ENCODE assay signal across 25 mouse cellular contexts in the genomic region with DNA sequence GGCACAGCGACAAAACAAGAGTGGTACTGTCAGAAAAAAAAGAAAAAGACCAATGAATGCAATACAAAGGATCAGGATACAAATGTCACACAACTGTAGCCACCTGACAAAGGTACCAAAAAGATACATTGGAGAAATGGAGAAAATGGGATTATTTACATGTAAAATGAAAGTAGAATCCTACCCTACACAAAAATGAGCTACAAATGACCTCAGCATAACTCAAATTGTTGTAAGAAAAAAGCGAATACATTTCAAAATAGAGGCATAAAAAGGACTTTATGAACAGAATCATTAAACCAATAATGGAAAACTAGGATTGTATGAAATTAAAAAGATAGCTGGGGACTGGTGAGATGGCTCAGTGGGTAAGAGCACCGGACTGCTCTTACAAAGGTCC. TPM values are rescaled to one million over a fixed set of nuclear protein-coding genes. Genes with fewer than 3 reads are reported as not detected.
DNase-seq lines count a peak whose midpoint lies in the region; ATAC-seq and TF ChIP-seq lines count a peak whose summit lies in the region.
"Had no signal": no experiment of that assay in that cellular context is flagged by ENCODE, and none has a peak within 500 bp of the region (broad histone marks: within the 10 kb centered on the region; RNA-seq: fewer than 3 reads in every experiment).

No protein-coding gene starts in this region.

- WGBS in heart, embryonic 13.5 days, result 56% methylated on average over 3 of the region's 3 CpGs
- 47% methylated on average over 3 of the region's 3 CpGs for WGBS in liver, embryonic 13.5 days (ENCODE audit: insufficient replicate concordance)
- WGBS in liver, postnatal 0 days (ENCODE audit: insufficient replicate concordance), result 56% methylated on average over 3 of the region's 3 CpGs
- whole genome bisulfite sequencing in intestine, postnatal 0 days, result 57% methylated on average over 3 of the region's 3 CpGs

- no peaks in the 10 kb centered on the region for H3K9me3 ChIP-seq in heart, embryonic 13.5 days
- H3K9me3 ChIP-seq in liver, embryonic 13.5 days (replicated peaks), result no peaks in the 10 kb centered on the region
- H3K9me3 ChIP-seq in liver, postnatal 0 days (ENCODE audit: low read length), result no peaks in the 10 kb centered on the region
- no peaks in the 10 kb centered on the region for H3K9me3 ChIP-seq in intestine, postnatal 0 days (ENCODE audit: control insufficient read depth)
- H3K9me3 ChIP-seq: embryonic facial prominence, embryonic 15.5 days; heart, embryonic 12.5 days; lung, embryonic 15.5 days; midbrain, embryonic 10.5 days had no signal

- no peaks in the 10 kb centered on the region for H3K36me3 ChIP-seq in heart, embryonic 13.5 days
- no peaks in the 10 kb centered on the region for H3K36me3 ChIP-seq in liver, embryonic 13.5 days
- no peaks in the 10 kb centered on the region for H3K36me3 ChIP-seq in liver, postnatal 0 days (replicated peaks; ENCODE audit: insufficient read depth, low read length)
- no peaks in the 10 kb centered on the region for H3K36me3 ChIP-seq in intestine, postnatal 0 days (ENCODE audit: control insufficient read depth, insufficient read depth)
- H3K36me3 ChIP-seq: embryonic facial prominence, embryonic 15.5 days; heart, embryonic 12.5 days; lung, embryonic 15.5 days; midbrain, embryonic 10.5 days had no signal

- H3K4me2 ChIP-seq in heart, embryonic 13.5 days, result peak overlapping the region; percentile 25; the same call in 1 of the 2 replicates
- no peak overlapping the region for H3K4me2 ChIP-seq in liver, embryonic 13.5 days
- H3K4me2 ChIP-seq in liver, postnatal 0 days (ENCODE audit: low read depth, low read length), result no peak overlapping the region
- H3K4me2 ChIP-seq in intestine, postnatal 0 days (replicated peaks; ENCODE audit: low read depth), result no peak overlapping the region
- H3K4me2 ChIP-seq: embryonic facial prominence, embryonic 15.5 days; heart, embryonic 12.5 days; lung, embryonic 15.5 days had no signal

- no peak for ATAC-seq in heart, embryonic 13.5 days (ENCODE audit: extremely low read depth, insufficient number of reproducible peaks, low FRiP score, low TSS enrichment)
- ATAC-seq in liver, embryonic 13.5 days (ENCODE audit: low read depth), result no peak
- no peak for ATAC-seq in liver, postnatal 0 days
- ATAC-seq in intestine, postnatal 0 days, result no peak

- DNase-seq in heart, adult 18-20 months, result no peak
- no peak for DNase-seq in liver, embryonic 13.5 days
- no peak for DNase-seq in liver, postnatal 0 days
- DNase-seq in 3134 (ENCODE audit: extremely low read depth, insufficient read length, low spot score) (peak; percentile 57), MN1 (ENCODE audit: low spot score) (peak; percentile 53)
- no peak for DNase-seq in lung, postnatal 10 days
- DNase-seq: cerebellum, adult 11-12 months; kidney, adult 8-10 months; kidney, postnatal 25 days had no signal

- 0 out of 2 replicates have a peak overlapping the region, but pooled peaks have one; percentile 53 for H3K27ac ChIP-seq in heart, embryonic 13.5 days (replicated peaks)
- H3K27ac ChIP-seq in liver, embryonic 13.5 days, result peak overlapping the region; percentile 75; the same call in 1 of the 2 replicates
- H3K27ac ChIP-seq in liver, postnatal 0 days (ENCODE audit: low read depth), result no peak overlapping the region
- no peak overlapping the region for H3K27ac ChIP-seq in intestine, postnatal 0 days (ENCODE audit: low read depth, low read length)
- H3K27ac ChIP-seq: left cerebral cortex, adult 2 months; macrophage; midbrain, embryonic 10.5 days had no signal

- TF ChIP-seq EP300 in liver, postnatal 0 days (IDR thresholded peaks at IDR 0.05; ENCODE audit: low read depth), result no peak

- H3K27me3 ChIP-seq in heart, embryonic 13.5 days (replicated peaks), result no peaks in the 10 kb centered on the region
- H3K27me3 ChIP-seq in liver, embryonic 13.5 days, result no peaks in the 10 kb centered on the region
- no peaks in the 10 kb centered on the region for H3K27me3 ChIP-seq in liver, postnatal 0 days (ENCODE audit: insufficient read depth, low read length)
- H3K27me3 ChIP-seq in intestine, postnatal 0 days (replicated peaks; ENCODE audit: control insufficient read depth, insufficient read depth, low read length), result no peaks in the 10 kb centered on the region
- H3K27me3 ChIP-seq: embryonic facial prominence, embryonic 15.5 days; heart, embryonic 12.5 days; lung, embryonic 15.5 days had no signal

- no peak overlapping the region for H3K9ac ChIP-seq in heart, embryonic 13.5 days
- H3K9ac ChIP-seq in liver, embryonic 13.5 days, result no peak overlapping the region
- H3K9ac ChIP-seq in liver, postnatal 0 days (replicated peaks), result no peak overlapping the region
- H3K9ac ChIP-seq in intestine, postnatal 0 days (ENCODE audit: low read depth, low read length), result no peak overlapping the region
- H3K9ac ChIP-seq: embryonic facial prominence, embryonic 15.5 days; heart, embryonic 12.5 days; lung, embryonic 15.5 days had no signal

- TF ChIP-seq CTCF in liver, postnatal 0 days (IDR thresholded peaks at IDR 0.05; ENCODE audit: low read depth), result no peak
- TF ChIP-seq CTCF in intestine, postnatal 0 days (IDR thresholded peaks at IDR 0.05; ENCODE audit: low read depth), result no peak

- H3K4me3 ChIP-seq in heart, embryonic 13.5 days, result no peak overlapping the region
- H3K4me3 ChIP-seq in liver, embryonic 13.5 days (replicated peaks), result no peak overlapping the region
- no peak overlapping the region for H3K4me3 ChIP-seq in liver, postnatal 0 days (ENCODE audit: low read depth, low read length)
- no peak overlapping the region for H3K4me3 ChIP-seq in intestine, postnatal 0 days (ENCODE audit: low read depth, low read length)
- H3K4me3 ChIP-seq: embryonic facial prominence, embryonic 15.5 days; heart, embryonic 12.5 days; left cerebral cortex, adult 2 months; lung, embryonic 15.5 days; midbrain, embryonic 10.5 days had no signal

- peaks cover 18% of the 10 kb centered on the region for H3K4me1 ChIP-seq in heart, embryonic 13.5 days
- H3K4me1 ChIP-seq in liver, embryonic 13.5 days (replicated peaks), result peaks cover 29% of the 10 kb centered on the region
- 0 out of 2 replicates have a peak, but pooled peaks cover 2% of the 10 kb centered on the region for H3K4me1 ChIP-seq in liver, postnatal 0 days (ENCODE audit: insufficient read depth)
- H3K4me1 ChIP-seq in intestine, postnatal 0 days (replicated peaks; ENCODE audit: control insufficient read depth, insufficient read depth, low read length), result no peaks in the 10 kb centered on the region

RNA-seq across cellular contexts. Expression of gene Rdm1, which starts 17.6 kb away (rescaled TPM):
- 31.8 and 37.0 TPM in 2 replicates for polyA plus RNA-seq in heart, embryonic 13.5 days (2015; fragmentation: Nextera tagmentation; extraction: Ambion mirVana)
- 10 to 100 TPM; 43.7 to 52.3 TPM for total RNA-seq in heart, adult 18-20 months (2021)
- polyA plus RNA-seq in liver, embryonic 13.5 days (2015; fragmentation: Nextera tagmentation; extraction: Ambion mirVana), result 8.3 and 8.6 TPM in 2 replicates
- 7.4 and 8.4 TPM in 2 replicates for polyA plus RNA-seq in liver, postnatal 0 days (2015; fragmentation: Nextera tagmentation; extraction: Ambion mirVana)
- 13.3 and 15.3 TPM in 2 replicates for polyA plus RNA-seq in intestine, postnatal 0 days (2015; fragmentation: Nextera tagmentation; extraction: Ambion mirVana)

RNA-seq across cellular contexts. Expression of gene Arl4d, which starts 20.8 kb away (rescaled TPM):
- polyA plus RNA-seq in heart, embryonic 13.5 days (2015; fragmentation: Nextera tagmentation; extraction: Ambion mirVana), result 8.7 and 9.1 TPM in 2 replicates
- 10 to 100 TPM; 19.6 to 22.5 TPM for total RNA-seq in heart, adult 18-20 months (2021)
- 1.1 TPM in 2 replicates for polyA plus RNA-seq in liver, embryonic 13.5 days (2015; fragmentation: Nextera tagmentation; extraction: Ambion mirVana)
- polyA plus RNA-seq in liver, postnatal 0 days (2015; fragmentation: Nextera tagmentation; extraction: Ambion mirVana), result 3.4 and 4.1 TPM in 2 replicates
- polyA plus RNA-seq in intestine, postnatal 0 days (2015; fragmentation: Nextera tagmentation; extraction: Ambion mirVana), result 6.3 and 7.8 TPM in 2 replicates

RNA-seq across cellular contexts. Expression of gene Gm11634, which starts 45.5 kb away (rescaled TPM):
- polyA plus RNA-seq in heart, embryonic 13.5 days (2015; fragmentation: Nextera tagmentation; extraction: Ambion mirVana), result not detected in 2 replicates
- total RNA-seq in heart, adult 18-20 months (2021), result not detected
- polyA plus RNA-seq in liver, embryonic 13.5 days (2015; fragmentation: Nextera tagmentation; extraction: Ambion mirVana), result not detected in 2 replicates
- not detected in 2 replicates for polyA plus RNA-seq in liver, postnatal 0 days (2015; fragmentation: Nextera tagmentation; extraction: Ambion mirVana)
- 0.27 and 0.37 TPM in 2 replicates for polyA plus RNA-seq in intestine, postnatal 0 days (2015; fragmentation: Nextera tagmentation; extraction: Ambion mirVana)
- total RNA-seq: adrenal gland, postnatal 14 days; gastrocnemius, adult 8-10 months; granulocyte monocyte progenitor cell, adult 5-6 weeks; heart, postnatal 25 days; layer of hippocampus, adult 8-10 months; left cerebral cortex, adult 2 months had no signal
- polyA plus RNA-seq: C2C12; embryonic facial prominence, embryonic 15.5 days; frontal cortex, adult 2 months; heart, embryonic 12.5 days; limb, embryonic 11.5 days; lung, embryonic 15.5 days; macrophage had no signal

Comparison
In these comparisons a context has a peak if more than half of its experiments do, and no peak if none do; other contexts are left out.
1. H3K27ac ChIP-seq: peak in heart, embryonic 13.5 days (single experiment) and liver, embryonic 13.5 days (single experiment); none in liver, postnatal 0 days (single experiment) and intestine, postnatal 0 days (single experiment).
2. DNase-seq: peak in 3134 (single experiment) and MN1 (single experiment); none in heart, adult 18-20 months (0 of 2), liver, embryonic 13.5 days (single experiment), liver, postnatal 0 days (single experiment) and lung, postnatal 10 days (single experiment).